ENCODE assay signal across 30 mouse cellular contexts in the genomic region with DNA sequence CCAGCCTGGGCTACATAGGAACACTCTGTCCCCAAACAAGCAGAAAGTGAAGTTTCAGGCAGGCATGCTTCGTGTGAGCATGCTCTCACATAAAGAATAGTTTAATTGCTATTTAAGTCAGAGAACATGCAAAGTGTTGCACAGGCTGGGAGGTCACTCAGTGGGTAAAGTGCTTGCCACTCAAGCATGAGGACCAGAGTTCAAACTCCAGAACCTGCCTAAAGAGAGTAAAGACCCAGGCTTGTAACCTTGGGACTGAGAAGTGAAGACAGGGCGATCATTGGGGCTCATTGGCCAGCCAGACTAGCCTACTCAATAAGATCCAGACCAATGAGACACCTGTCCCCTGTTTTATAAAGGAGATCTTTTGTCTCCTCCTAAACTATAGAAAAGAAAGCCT. TPM values are rescaled to one million over a fixed set of nuclear protein-coding genes. Genes with fewer than 3 reads are reported as not detected.
"Had no signal": no experiment of that assay in that cellular context is flagged by ENCODE, and none has a peak within 500 bp of the region (broad histone marks: within the 10 kb centered on the region; RNA-seq: fewer than 3 reads in every experiment).

No protein-coding gene starts in this region.

- H3K4me3 ChIP-seq: heart, adult 2 months; heart, embryonic 13.5 days; heart, embryonic 15.5 days; hindbrain, embryonic 13.5 days; hindbrain, embryonic 15.5 days; limb, embryonic 13.5 days; limb, embryonic 15.5 days; liver, embryonic 12.5 days had no signal

- H3K9me3 ChIP-seq: heart, embryonic 13.5 days; heart, embryonic 15.5 days; hindbrain, embryonic 13.5 days; hindbrain, embryonic 15.5 days; limb, embryonic 13.5 days; limb, embryonic 15.5 days; liver, embryonic 12.5 days had no signal

- H3K27ac ChIP-seq: heart, adult 2 months; heart, embryonic 13.5 days; heart, embryonic 15.5 days; hindbrain, embryonic 13.5 days; hindbrain, embryonic 15.5 days; hindbrain, postnatal 0 days; limb, embryonic 13.5 days; limb, embryonic 15.5 days; liver, embryonic 12.5 days; liver, embryonic 14.5 days had no signal

- H3K27me3 ChIP-seq: heart, embryonic 15.5 days; hindbrain, embryonic 13.5 days; hindbrain, embryonic 15.5 days; limb, embryonic 13.5 days; limb, embryonic 15.5 days; liver, embryonic 12.5 days had no signal

- H3K9ac ChIP-seq: forebrain, postnatal 0 days; heart, embryonic 13.5 days; heart, embryonic 15.5 days; hindbrain, embryonic 13.5 days; hindbrain, embryonic 15.5 days; limb, embryonic 13.5 days; limb, embryonic 15.5 days; liver, embryonic 12.5 days; liver, embryonic 14.5 days had no signal

- H3K36me3 ChIP-seq: heart, embryonic 13.5 days; heart, embryonic 15.5 days; hindbrain, embryonic 13.5 days; hindbrain, embryonic 15.5 days; limb, embryonic 13.5 days; limb, embryonic 15.5 days; liver, embryonic 12.5 days had no signal

- DNase-seq: forebrain, postnatal 0 days; gastrocnemius, postnatal 14 days; gastrocnemius, postnatal 36 days; heart, adult 11 months; heart, adult 2 months; heart, postnatal 14 days; heart, postnatal 36 days; kidney, adult 18-20 months; kidney, postnatal 14 days; layer of hippocampus, adult 9-11 months; layer of hippocampus, postnatal 36 days; left cerebral cortex, postnatal 4 days had no signal

- ATAC-seq: forebrain, postnatal 0 days; hindbrain, postnatal 0 days; intestine, embryonic 16.5 days; liver, embryonic 12.5 days had no signal

- H3K4me1 ChIP-seq: heart, embryonic 15.5 days; hindbrain, embryonic 13.5 days; hindbrain, embryonic 15.5 days; limb, embryonic 13.5 days; limb, embryonic 15.5 days; liver, embryonic 12.5 days had no signal

- H3K4me2 ChIP-seq: heart, embryonic 11.5 days; heart, embryonic 13.5 days; heart, embryonic 15.5 days; hindbrain, embryonic 13.5 days; hindbrain, embryonic 15.5 days; limb, embryonic 13.5 days; limb, embryonic 15.5 days; liver, embryonic 12.5 days had no signal

RNA-seq across cellular contexts. Expression of gene Tchhl1, which starts 20.0 kb away (rescaled TPM):
- polyA plus RNA-seq: forebrain, postnatal 0 days; heart, adult 2 months; heart, embryonic 11.5 days; heart, embryonic 13.5 days; heart, embryonic 15.5 days; heart, postnatal 0 days; hindbrain, embryonic 11.5 days; hindbrain, embryonic 13.5 days; hindbrain, postnatal 0 days; intestine, embryonic 14.5 days; intestine, embryonic 16.5 days; large intestine, adult 2 months; limb, embryonic 11.5 days; limb, embryonic 13.5 days; limb, embryonic 15.5 days; liver, adult 2 months; liver, embryonic 12.5 days; liver, embryonic 14.5 days; liver, embryonic 16.5 days had no signal
